Mouse (Mus musculus) megakaryocyte-erythroid progenitor cell, adult 5-6 weeks (primary cell): ENCODE results near the gene Sema3f. TPM values are rescaled to one million over a fixed set of nuclear protein-coding genes. Genes with fewer than 3 reads are reported as not detected.
A peak's percentile ranks its signal among the peaks of the same experiment; 100 is the strongest.

ENCODE experiments used
- ATAC-seq: replicated peaks from 2 replicates; pipeline ENCODE4 v1.8.0; 2016; ENCODE audit warnings: mild to moderate bottlenecking, inconsistent platforms; ENCODE audit not compliant: severe bottlenecking, poor library complexity, low FRiP score, low TSS enrichment
- total RNA-seq, 2 experiments: library from RNA; stranded (forward) in 1 of 2; stranded (reverse) in 1 of 2; fragments of 200-1000, 215-1000 nt in 1 of 2; fragments of >200 nt in 1 of 2; fragmentation: Nextera tagmentation in 1 of 2; gene quantifications; 2 replicates each; pipeline ENCODE4 v1.2.3; 2014 to 2017

Gene Sema3f
- total RNA-seq, 2 experiments from 2014 or later = 0.94 TPM; not detected in 1

DNA sequence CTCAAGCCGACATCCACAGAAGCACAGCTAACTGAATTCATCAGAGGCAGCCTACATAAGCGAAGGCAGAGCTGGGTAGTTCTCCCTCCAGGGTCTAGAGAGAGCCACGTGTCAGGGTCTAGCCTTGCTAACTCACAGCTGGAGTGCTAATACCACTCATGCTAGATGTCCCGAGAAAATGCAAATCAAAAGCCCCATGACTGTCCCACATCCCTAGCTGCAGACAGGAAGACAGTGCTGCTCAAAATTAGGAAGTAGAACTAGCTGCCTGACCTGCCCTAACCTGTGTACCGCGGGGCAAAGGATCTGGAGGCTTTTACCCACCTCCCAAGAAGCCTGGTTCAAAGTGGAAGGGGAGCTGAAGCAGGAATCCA lies 14.2 kb downstream of the Sema3f start:
- no peak for ATAC-seq

DNA sequence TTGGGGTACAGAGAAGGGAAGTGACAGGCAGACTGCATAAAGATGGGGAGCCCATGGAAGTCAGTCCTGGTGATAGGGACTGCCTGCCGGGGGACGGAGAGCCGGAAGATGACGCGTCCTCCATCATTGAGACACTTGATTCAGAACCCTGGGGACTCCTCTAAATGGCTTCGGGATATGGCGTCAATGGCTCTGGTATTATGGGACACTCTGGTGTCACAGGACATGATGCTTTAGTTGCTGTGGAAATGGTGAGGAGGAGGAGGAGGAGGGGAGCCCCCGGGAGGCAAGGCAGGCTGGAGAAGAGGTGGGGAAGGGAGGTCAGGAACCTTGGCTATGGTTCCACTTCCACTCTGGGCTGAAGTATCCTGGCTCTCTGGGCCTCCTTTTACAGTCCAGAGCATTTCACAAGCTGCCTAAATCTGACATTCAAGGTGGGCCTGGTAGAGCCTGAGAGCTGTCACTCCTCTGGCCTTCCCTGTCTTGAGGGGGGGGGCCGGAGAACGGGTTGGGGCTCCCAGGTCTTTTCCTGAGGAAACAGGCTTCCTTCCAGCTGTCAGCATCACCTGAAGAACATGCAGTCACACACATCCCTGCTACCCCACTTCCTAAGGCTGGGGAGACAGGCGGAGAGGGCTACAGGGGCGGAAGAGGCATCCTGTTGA lies 14.7 kb downstream of the Sema3f start:
- no peak for ATAC-seq

DNA sequence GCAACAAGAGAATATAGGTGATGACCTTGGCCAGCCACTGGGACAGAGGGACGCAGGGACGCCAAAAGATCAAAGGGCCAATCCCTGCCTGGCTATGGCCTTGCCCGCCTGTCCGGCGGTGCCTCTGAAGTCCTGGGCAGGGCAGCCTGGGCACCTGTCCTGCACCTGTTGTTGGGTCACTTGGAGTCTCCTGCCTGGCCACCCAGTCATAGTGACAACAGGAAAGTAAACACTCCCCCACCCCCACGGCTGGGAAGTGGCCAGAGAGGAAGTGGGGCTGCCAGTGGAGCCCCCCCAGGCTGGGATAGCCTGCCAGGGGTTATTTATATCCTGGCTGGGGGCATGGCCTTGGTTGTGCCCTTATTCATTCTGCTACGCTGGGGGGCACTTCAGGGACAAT lies 15.6 kb downstream of the Sema3f start:
- ATAC-seq = no peak

DNA sequence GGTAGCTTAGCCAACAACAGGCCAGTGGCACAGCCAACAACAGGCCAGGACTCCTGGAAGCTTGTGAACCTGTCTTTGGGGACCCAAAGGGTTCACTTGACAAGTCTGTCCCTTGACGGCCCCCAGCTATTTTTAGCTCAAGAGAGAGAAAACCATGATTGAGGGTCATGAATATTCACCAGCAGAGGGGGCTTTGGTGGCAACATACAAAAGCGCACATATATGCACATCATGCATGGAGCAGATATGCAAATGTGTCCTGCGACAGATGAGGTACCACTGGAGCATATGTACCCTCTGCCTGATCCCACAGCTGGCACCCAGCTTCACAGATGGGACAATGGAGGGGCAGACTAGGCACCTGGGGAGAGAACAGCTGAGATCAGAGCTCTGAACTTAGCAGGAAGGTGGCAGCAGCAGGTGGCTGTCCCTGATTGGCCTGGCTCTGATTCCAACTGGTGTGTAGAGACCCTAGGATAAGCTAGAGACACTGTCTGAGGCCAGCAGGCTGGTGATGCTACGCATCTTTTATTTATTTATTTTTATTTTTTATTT lies 16.8 kb downstream of the Sema3f start:
- ATAC-seq = no peak

DNA sequence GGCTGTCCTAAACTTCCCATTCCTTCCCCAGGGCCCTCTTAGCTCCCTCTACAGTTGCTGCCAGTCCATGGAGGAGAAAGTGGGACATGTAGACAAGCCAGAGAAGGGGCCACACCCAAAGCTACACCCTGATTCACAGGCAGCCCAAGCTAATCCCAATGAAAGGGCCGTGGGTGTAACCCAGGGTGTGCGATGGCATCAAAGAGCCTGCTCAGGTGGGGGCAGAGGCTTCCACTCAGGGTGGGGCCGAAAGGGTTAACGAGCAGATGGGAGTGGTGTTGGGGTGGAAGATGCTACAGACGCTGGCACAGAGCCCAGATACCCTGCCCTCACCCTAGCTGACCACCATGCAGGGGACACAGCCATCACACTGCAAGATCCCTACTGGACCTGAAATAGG lies 17.5 kb downstream of the Sema3f start:
- ATAC-seq = no peak

DNA sequence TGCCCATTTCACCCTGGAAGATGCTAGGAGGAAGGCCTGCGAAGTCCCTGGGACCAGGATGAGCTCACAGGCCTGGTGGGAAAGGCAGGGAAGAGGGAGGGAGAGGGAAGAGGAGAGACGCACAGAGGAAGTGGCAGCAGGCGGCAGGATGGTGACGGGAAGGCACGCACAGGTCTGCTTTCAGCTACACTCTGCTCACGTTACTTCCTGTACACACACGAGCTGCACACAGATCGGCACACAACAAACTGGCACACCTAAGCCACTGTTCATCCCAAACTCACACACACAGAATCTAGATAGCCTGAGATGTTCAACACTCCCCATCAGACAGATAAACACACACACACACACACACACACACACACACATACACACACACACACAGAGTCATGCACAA lies 19.9 kb downstream of the Sema3f start:
- ATAC-seq = no peak

DNA sequence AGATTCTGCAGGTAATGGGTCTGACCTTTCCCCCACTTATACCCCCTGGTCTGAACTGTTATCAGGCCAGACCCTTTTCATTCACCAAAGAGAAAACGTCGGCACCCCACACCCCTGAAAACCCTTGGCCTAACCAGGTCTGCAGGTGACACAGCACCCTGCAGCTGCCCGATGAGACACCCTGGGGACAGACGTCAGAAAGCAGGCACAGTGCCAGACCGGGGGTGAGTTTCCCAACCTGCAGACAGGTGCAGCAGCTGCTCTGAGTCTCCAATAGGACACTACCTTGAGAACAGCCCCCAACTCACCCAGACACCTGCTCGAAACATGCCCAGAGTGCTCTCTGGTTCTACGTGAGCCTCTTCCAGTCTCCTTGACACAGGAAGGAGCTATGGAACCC lies 21.3 kb downstream of the Sema3f start:
- no peak for ATAC-seq

DNA sequence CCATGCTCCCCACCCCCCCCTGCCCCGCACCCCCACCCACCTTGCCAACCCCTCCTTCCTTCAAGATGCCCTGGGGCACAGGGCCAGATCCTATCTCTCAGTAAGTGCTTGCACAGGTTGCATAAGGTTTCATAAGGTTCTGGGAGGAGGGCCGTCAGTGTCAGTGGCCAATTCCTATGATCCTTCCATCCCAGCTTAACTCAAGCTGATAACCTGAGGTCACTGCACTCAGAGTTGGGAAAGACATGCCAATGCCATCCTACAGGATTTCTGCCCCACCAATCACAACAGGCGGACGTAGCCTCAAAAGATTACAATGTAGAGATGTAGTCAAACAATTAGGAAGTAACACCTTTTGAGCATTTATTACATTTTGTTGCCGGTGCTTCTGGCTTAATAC lies 21.9 kb downstream of the Sema3f start:
- ATAC-seq = no peak

DNA sequence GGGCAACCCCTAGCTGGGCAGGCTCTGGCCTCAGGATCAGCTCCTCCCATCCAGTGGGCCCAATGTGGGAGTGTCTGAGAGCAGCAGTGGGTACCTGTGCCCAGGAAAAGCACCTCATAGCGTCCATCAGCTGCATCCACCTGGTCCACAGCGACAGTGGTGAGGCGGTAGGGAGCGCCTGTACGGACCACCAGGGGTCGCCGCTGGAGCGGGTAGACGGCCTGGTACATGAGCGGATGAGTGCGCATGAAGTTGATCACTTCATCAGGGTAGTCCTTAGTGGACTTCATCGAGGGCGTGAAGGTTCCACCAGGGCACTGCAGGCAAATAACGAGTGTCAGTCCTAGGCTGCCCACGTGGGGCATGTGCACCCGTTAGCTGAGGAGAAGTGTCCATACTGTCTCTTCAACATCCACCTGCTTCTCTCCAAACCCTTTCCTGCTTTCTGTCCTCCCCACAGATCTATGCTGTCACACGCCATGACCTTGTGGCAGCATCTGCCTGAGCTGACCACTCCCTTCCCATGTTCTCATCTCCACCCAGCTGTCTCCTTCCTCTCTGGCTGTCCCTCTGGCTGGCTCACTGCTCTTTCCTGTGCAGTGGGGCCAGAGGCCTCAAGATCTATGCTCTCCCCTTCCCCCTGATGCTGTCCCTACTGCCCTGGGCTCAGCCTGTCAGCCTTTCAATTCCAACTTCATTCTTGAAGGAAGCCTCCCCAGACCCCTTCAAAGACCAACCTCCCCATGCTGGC lies 24.9 kb downstream of the Sema3f start:
- peak; percentile 70 for ATAC-seq

DNA sequence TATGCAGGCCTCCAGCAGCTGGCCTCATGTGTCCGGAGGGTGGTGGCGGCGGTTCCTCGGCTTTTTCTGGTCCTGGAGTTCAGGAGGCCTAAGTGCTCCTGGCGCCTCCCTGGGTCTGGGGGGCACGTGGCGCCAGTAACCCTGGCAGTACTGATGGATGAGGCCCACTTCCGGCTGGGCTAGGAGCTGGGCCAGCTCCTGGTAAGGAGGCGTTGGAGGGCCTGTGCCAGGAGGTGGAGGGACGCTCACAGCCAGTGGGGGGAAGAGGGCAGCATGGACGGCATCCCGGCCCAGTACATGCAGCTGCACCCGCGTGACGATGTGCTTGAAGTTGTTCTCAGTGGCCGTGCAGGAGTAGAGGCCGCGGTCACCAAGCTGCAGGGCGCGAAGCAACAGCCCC lies 27.9 kb downstream of the Sema3f start:
- ATAC-seq = no peak

DNA sequence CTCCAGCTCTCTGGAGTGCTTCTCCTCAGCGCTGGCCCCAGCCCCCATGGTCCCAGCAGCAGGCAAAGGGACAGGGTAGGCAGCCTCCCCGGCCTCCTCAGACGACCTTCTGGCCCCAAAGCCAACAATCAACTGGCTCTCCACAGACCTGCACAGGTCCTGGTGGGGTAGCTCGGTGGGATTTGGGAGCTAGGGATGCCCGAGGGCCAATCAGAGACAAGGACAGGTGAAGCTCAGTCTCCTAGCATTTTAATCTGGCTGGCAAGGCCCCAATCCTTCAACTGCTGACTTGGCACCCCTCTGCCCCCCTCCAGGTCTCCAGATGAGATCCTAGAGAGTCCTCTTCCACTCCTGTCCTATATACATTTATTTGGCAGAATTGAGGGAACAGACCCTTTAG lies 30.8 kb downstream of the Sema3f start, which contains the start of gene Gnat1:
Gene Gnat1, minus strand, starts transcription at position 212 of the 400 bp plus-strand sequence.
- no peak for ATAC-seq

DNA sequence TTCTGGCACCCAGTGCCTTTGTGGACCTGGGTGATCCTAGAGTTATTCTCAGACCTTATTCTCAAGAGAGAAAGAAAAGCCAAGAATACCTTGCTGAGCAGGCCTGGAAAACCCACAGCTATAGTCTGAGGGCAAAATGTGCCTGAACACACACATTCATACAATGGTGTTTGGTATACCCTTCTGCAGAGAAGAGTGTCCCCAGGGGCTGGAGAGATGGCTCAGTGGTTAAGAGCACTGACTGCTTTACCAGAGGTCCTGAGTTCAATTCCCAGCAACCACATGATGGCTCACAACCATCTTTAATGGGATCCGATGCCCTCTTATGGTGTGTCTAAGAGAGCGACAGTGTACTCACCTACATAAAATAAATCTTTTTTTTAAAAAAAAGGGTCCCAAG lies 31.4 kb downstream of the Sema3f start:
- no peak for ATAC-seq

DNA sequence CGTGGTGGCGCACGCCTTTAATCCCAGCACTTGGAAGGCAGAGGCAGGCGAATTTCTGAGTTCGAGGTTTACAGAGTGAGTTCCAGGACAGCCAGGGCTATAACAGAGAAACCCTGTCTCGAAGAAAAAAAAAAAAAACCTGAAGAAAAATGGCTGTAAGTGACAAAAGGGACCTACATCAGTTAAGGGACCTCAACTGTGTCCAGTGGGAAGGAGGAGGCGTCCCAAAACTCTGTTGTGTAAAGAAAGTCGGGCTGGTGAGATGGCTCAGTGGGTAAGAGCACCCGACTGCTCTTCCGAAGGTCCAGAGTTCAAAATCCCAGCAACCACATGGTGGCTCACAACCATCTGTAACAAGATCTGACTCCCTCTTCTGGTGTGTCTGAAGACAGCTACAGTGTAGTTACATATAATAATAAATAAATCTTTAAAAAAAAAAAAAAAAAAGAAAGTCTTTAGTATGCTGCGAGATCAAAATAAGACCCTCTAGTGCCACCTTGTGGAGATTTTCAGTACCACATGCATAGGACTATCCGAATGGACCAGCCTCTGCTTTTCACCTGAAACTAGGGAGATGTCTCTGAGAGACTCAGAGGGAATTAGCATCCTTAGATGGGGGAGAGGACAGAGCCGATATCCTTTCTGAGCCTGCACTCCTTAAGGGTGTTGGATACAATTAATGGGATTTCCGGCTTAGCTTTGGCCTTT lies 32.3 kb downstream of the Sema3f start:
- ATAC-seq = peak; percentile 35; the same call in 1 of the 2 replicates

DNA sequence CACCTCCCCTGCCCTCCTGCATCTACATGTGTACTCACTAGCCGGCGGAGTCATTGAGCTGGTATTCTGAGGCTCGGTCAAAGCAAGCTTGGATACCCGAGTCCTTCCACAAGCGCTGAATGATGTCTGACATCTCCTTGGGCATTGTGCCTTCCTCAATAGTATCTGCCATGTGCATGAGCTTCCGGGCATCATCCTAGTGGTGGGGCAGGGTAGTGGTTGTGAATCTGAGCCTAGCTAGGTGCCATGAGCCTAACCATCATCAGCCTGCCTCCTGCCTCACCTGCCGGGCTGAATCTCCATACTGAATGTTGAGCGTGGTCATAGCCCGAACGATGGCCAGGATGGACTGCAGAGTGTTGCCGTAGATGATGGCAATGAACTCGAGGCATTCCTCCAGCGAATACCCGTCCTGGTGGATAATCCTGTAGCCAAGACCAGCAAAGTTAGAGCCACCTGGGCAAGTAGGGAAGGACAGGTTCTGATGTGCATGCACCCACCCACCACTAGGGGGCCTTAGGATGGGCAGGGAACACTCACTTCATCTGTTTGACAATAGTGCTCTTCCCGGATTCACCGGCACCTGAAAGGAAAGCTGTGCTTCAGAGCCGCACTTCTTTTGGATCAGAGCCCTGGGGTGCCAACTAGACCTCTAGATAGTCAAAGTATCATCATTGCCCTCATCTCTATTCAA lies 33.0 kb downstream of the Sema3f start:
- peak; percentile 61 for ATAC-seq

DNA sequence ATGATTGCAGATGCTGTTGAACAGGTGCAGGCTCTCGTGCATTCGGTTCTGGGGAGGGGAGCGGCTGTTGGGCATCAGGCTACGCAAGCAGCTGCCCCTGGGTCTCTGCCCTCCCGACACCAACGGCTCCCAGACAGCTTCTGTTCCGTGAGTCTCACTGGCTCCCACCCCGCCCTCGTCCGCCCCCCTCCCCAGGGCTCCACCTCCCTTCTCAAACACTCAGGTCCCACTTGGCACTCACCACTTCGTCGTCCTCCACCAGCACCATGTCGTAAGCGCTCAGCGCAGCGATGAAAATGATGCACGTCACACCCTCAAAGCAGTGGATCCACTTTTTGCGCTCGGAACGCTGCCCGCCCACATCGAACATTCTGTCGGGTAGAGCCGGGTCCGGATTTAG lies 34.0 kb downstream of the Sema3f start:
- no peak for ATAC-seq

DNA sequence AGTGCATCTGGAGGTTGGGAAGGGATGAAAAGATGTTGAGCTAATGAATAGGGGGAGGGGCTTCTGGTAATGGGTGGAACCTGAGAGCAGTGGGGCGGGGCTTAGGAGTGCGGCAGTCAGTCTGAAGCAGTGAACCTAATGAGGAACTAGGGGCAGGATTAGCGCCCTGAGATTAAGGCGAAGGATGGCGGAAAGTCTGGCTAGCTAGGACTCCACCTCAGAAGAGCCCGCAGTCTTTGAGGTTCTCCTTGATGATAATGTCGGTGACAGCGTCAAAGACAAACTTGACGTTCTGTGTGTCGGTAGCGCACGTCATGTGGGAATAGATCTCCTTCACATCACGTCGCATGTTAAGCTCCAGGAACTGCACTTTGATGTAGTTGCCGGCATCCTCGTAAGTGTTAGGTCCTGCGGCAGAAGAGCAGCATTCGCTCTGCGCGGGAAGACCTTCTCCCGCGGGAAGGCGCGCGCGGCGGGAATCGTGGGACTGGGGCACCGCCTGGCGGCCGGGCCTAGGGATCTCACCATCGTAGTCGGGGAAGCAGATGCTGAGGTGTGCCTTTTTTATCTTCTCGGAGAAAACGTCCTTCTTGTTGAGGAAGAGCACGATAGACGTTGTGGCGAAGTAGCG lies 34.5 kb downstream of the Sema3f start:
- ATAC-seq = peak; percentile 70

DNA sequence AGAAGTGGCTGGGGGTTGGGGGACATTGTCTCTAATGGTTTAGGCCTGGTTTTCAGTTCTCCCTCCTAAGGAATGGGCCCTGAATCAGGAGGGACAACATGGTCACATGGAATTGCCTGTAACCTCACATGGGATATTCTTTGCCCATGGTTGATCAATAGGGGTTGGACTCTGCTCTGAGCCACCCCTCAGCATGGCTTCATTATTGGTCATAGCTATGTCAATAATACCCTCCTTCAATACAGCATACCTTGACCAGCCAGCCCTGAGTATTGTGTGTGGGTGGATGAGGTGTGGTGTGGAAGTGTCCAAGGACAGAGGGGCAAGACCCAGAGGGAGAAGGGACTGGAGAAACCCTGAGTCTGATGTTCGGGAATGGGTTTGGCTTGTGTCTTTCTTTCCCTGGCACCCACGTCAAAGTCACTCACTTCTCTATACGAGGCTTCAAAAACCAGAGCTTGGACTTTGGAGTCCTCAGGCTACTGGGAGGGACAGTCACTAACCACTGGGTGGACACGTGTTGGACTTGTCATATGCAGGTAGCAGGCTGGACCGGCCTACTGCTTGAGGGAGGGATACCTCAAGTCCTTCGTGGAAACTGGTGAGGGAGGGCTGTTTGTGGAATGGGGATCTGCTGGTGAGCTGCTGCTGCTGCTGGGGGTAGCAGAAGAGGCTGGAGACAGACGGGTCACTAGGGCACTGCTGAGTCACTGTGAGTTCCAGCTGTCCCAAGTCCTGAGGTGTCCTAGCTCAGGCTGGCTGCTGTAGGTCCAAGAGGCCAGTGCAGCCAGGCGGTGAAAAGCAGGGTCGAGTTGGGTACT lies 35.5 kb downstream of the Sema3f start:
- no peak for ATAC-seq

DNA sequence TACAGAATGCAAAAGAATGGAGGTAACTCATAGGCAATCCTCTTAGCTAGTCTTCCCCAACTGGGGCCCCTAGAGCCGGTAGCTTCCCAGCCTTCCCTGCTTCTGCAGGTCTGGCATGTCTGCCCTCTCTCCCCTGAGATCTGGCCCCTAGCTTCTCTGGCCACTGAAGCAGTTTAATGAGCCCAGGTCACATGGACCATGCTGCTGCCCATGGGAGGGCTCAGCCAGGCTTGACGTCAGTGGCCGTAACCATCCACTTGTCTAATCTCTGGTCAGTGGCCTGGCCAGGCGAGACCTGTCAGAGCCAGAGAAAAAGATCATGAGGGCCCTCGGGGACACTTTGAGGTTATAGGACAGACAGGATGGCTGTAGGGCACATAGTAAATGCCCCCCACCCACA lies 40.0 kb downstream of the Sema3f start:
- no peak for ATAC-seq
